Mouse (Mus musculus): Measurements from ENCODE around the gene Kcnf1. TPM values are rescaled to one million over a fixed set of nuclear protein-coding genes. Genes with fewer than 3 reads are reported as not detected.
"Not testable (repeated sequence)": the region's sequence is repeated elsewhere in the genome, so short reads cannot be mapped to it uniquely, and the experiment has no call there.

Gene Kcnf1
- total RNA-seq, 2 experiments from 2014 or later: 41.3 to 53.9 TPM

- DNase-seq (ENCODE audit: low spot score in 2 of 2): no peak
Observed at GRCm38 (mm10) chr12:17163996-17164395, 12.7 kb downstream of the Kcnf1 start.

GRCm38 (mm10) chr12:17159549-17159948 is 17.1 kb downstream of the Kcnf1 start:
- peak; percentile 33 to 56 for DNase-seq (ENCODE audit: low spot score in 2 of 2)

GRCm38 (mm10) chr12:17157558-17157957 is 19.1 kb downstream of the Kcnf1 start:
- no peak for DNase-seq (ENCODE audit: low spot score in 2 of 2)

GRCm38 (mm10) chr12:17155781-17156180 is 20.9 kb downstream of the Kcnf1 start:
- no peak for DNase-seq (ENCODE audit: low spot score in 2 of 2)

GRCm38 (mm10) chr12:17152840-17153239 is 23.8 kb downstream of the Kcnf1 start:
- peak in 1 of 2 experiments; percentile 57 for DNase-seq (ENCODE audit: low spot score in 2 of 2)

- DNase-seq (ENCODE audit: low spot score in 2 of 2): peak in 1 of 2 experiments; percentile 54
Observed at GRCm38 (mm10) chr12:17148920-17149319, 27.8 kb downstream of the Kcnf1 start.

GRCm38 (mm10) chr12:17141791-17142190 is 34.9 kb downstream of the Kcnf1 start:
- DNase-seq (ENCODE audit: low spot score in 2 of 2): no peak

GRCm38 (mm10) chr12:17140436-17140835 is 36.3 kb downstream of the Kcnf1 start:
- DNase-seq (ENCODE audit: low spot score in 2 of 2): peak in 1 of 2 experiments; percentile 69

GRCm38 (mm10) chr12:17134546-17135096 is 42.1 kb downstream of the Kcnf1 start:
- no peak for DNase-seq (ENCODE audit: low spot score in 2 of 2)

- peak in 1 of 2 experiments; percentile 51 for DNase-seq (ENCODE audit: low spot score in 2 of 2)
Observed at GRCm38 (mm10) chr12:17132243-17132642, 44.4 kb downstream of the Kcnf1 start.

- DNase-seq (ENCODE audit: low spot score in 2 of 2): no peak
Observed at GRCm38 (mm10) chr12:17131563-17131962, 45.1 kb downstream of the Kcnf1 start.

GRCm38 (mm10) chr12:17122881-17123280 is 53.8 kb downstream of the Kcnf1 start:
- not testable (repeated sequence) for DNase-seq (ENCODE audit: low spot score in 2 of 2)

Other genes starting within 250 kb of the Kcnf1 start
- gene Pqlc3, start 176.5 kb downstream of the Kcnf1 start, total RNA-seq (2021): 1 to 10 TPM in 1 of 2 experiments, under 1 TPM in 1; 0.89 to 1.3 TPM
- gene 2410004P03Rik, start 165.2 kb downstream of the Kcnf1 start, total RNA-seq (2021): 1 to 10 TPM in 1 of 2 experiments, under 1 TPM in 1; 0.99 to 1.8 TPM
- 100 to 1,000 TPM; 146 to 153 TPM for gene Pdia6, start 89.7 kb upstream of the Kcnf1 start, total RNA-seq (2021)
- gene Atp6v1c2, start 152.5 kb upstream of the Kcnf1 start, total RNA-seq (2021): 1 to 10 TPM; 2.9 to 3.4 TPM
- gene Nol10, start 171.6 kb upstream of the Kcnf1 start, total RNA-seq (2021): 10 to 100 TPM; 19.5 to 19.7 TPM

Measured in layer of hippocampus, adult 18-20 months (tissue).